Mouse (Mus musculus) bone marrow, adult 2 months (tissue): ENCODE data around the gene Acbd4.

Source experiments
- CTCF ChIP-seq: fragments of 200-500 bp; IDR thresholded peaks from 2 replicates; pipeline ENCODE4 v1.5.1; 2011; ENCODE audit warnings: low read length, control low read depth; ENCODE audit not compliant: control insufficient read depth, insufficient read depth
- POLR2A ChIP-seq: fragments of 200-500 bp; IDR thresholded peaks from 2 replicates; pipeline ENCODE4 v1.6.1; 2011; ENCODE audit warnings: low read depth, mild to moderate bottlenecking, control low read depth, low read length, borderline replicate concordance; ENCODE audit not compliant: control insufficient read depth

DNA sequence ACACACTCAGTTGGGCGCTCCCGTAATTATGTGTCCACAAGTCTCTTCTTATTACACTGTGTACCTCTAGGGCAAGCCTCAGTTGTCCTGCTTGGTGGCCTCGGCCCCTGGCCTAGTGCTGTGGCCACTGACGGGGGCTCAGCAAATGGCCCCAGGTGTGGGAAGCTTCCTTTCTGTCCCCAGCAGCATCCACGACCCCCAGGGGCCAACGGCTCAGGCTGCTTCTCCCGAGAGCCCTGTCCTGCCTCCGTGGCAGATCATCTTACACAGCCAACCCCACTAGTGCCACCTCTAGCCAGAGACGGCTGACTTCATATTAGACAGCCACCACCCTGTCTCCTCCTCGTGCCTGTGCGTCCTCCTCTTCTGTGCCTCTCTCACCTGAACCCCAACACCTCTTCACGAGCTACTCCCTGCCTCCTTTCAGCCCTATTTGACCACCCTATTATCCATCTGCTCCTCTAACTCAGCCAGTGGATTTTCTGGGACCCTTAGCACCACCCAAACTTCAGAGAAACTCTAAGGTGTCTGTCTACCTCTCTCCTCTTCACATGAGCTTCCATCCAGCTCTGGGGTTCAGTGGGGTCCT lies 2.0 kb upstream of the Acbd4 start:
- TF ChIP-seq POLR2A: no peak
- no peak for TF ChIP-seq CTCF
